Comparison of ENCODE assay signal across 19 mouse cellular contexts in genomic region chr16:90280989-90281388, GRCm38 (mm10). TPM values are rescaled to one million over a fixed set of nuclear protein-coding genes. Genes with fewer than 3 reads are reported as not detected.
DNase-seq lines count a peak whose midpoint lies in the region; ATAC-seq and TF ChIP-seq lines count a peak whose summit lies in the region.
"Had no signal": no experiment of that assay in that cellular context is flagged by ENCODE, and none has a peak within 500 bp of the region (broad histone marks: within the 10 kb centered on the region; RNA-seq: fewer than 3 reads in every experiment).

No protein-coding gene starts in this region.

- H3K9me3 ChIP-seq in liver, embryonic 11.5 days (ENCODE audit: control insufficient read depth, low read length): no peaks in the 10 kb centered on the region
- no peaks in the 10 kb centered on the region for H3K9me3 ChIP-seq in lung, postnatal 0 days (ENCODE audit: low read length)
- H3K9me3 ChIP-seq: embryonic facial prominence, embryonic 15.5 days; hindbrain, embryonic 10.5 days; neural tube, embryonic 15.5 days had no signal

- no peaks in the 10 kb centered on the region for H3K36me3 ChIP-seq in liver, adult 2 months (ENCODE audit: control insufficient read depth, insufficient read depth, low read length)
- H3K36me3 ChIP-seq in liver, embryonic 11.5 days (ENCODE audit: control insufficient read depth, insufficient read depth, low read length): 0 out of 2 replicates have a peak, but pooled peaks cover 4% of the 10 kb centered on the region
- no peaks in the 10 kb centered on the region for H3K36me3 ChIP-seq in lung, postnatal 0 days (ENCODE audit: insufficient read depth, low read length)
- H3K36me3 ChIP-seq: embryonic facial prominence, embryonic 15.5 days; neural tube, embryonic 15.5 days had no signal

- H3K4me3 ChIP-seq in liver, adult 2 months (ENCODE audit: insufficient read depth, low read depth, low read length): no peak overlapping the region
- H3K4me3 ChIP-seq in liver, embryonic 11.5 days (ENCODE audit: low read depth, low read length): no peak overlapping the region
- no peak overlapping the region for H3K4me3 ChIP-seq in lung, postnatal 0 days (ENCODE audit: low read depth, low read length)
- H3K4me3 ChIP-seq: embryonic facial prominence, embryonic 15.5 days; myocyte; neural tube, embryonic 15.5 days had no signal

- H3K9ac ChIP-seq in liver, adult 2 months (ENCODE audit: low read depth, low read length): no peak overlapping the region
- no peak overlapping the region for H3K9ac ChIP-seq in liver, embryonic 11.5 days (ENCODE audit: low read depth, low read length)
- H3K9ac ChIP-seq in lung, postnatal 0 days (replicated peaks; ENCODE audit: low read depth): no peak overlapping the region
- H3K9ac ChIP-seq: embryonic facial prominence, embryonic 15.5 days; neural tube, embryonic 15.5 days had no signal

- H3K79me2 ChIP-seq in liver, adult 2 months (ENCODE audit: control insufficient read depth, insufficient read depth, low read length): peaks cover 40% of the 10 kb centered on the region

- H3K27me3 ChIP-seq in liver, adult 2 months (ENCODE audit: control insufficient read depth, insufficient read depth, low read length): no peaks in the 10 kb centered on the region
- no peaks in the 10 kb centered on the region for H3K27me3 ChIP-seq in liver, embryonic 11.5 days (replicated peaks; ENCODE audit: control insufficient read depth, insufficient read depth, low read length)
- no peaks in the 10 kb centered on the region for H3K27me3 ChIP-seq in lung, postnatal 0 days (replicated peaks; ENCODE audit: insufficient read depth, low read length)
- H3K27me3 ChIP-seq: CH12.LX; embryonic facial prominence, embryonic 15.5 days; neural tube, embryonic 15.5 days had no signal

- peak; percentile 16 for DNase-seq in adrenal gland, postnatal 10 days
- no peak for DNase-seq in adrenal gland, postnatal 4 days (ENCODE audit: low spot score in 2 of 2)
- peak; percentile 98 for DNase-seq in liver, adult 2 months (ENCODE audit: extremely low read depth, low read depth, low spot score)
- DNase-seq in liver: no peak
- DNase-seq in liver, embryonic 11.5 days (ENCODE audit: low spot score): no peak
- DNase-seq in lung, postnatal 0 days (ENCODE audit: low spot score): peak; percentile 80
- no peak for DNase-seq in B cell, adult 2 months
- DNase-seq in layer of hippocampus, postnatal 14 days (ENCODE audit: low spot score in 2 of 2): no peak
- DNase-seq: adrenal gland, postnatal 36 days; cerebellum, postnatal 14 days; embryo, embryonic 11 days; midbrain, embryonic 14.5 days; thymus, postnatal 36 days had no signal

- peak overlapping the region; percentile 21; the same call in 1 of the 2 replicates for H3K4me2 ChIP-seq in liver, embryonic 11.5 days
- no peak overlapping the region for H3K4me2 ChIP-seq in lung, postnatal 0 days (replicated peaks; ENCODE audit: low read depth, low read length)
- H3K4me2 ChIP-seq: embryonic facial prominence, embryonic 15.5 days had no signal

- no peak for ATAC-seq in liver, embryonic 11.5 days (replicated peaks; ENCODE audit: low FRiP score)
- ATAC-seq in lung, postnatal 0 days: no peak

- no peak for TF ChIP-seq EP300 in lung, postnatal 0 days (IDR thresholded peaks at IDR 0.05)

- no peak for TF ChIP-seq POLR2A in liver, adult 2 months (IDR thresholded peaks at IDR 0.05; ENCODE audit: extremely low read depth, insufficient read depth, low read length)

- peak overlapping the region; percentile 59 for H3K27ac ChIP-seq in liver, adult 2 months (replicated peaks; ENCODE audit: insufficient read depth, low read depth, low read length)
- H3K27ac ChIP-seq in liver, embryonic 11.5 days (ENCODE audit: low read depth, low read length): no peak overlapping the region
- H3K27ac ChIP-seq in lung, postnatal 0 days (ENCODE audit: low read length): 0 out of 2 replicates have a peak overlapping the region, but pooled peaks have one; percentile 20
- H3K27ac ChIP-seq: embryonic facial prominence, embryonic 15.5 days; hindbrain, embryonic 10.5 days; neural tube, embryonic 15.5 days; stomach, postnatal 0 days had no signal

- peaks cover 34% of the 10 kb centered on the region for H3K4me1 ChIP-seq in liver, adult 2 months (ENCODE audit: control insufficient read depth, insufficient read depth, low read length)
- H3K4me1 ChIP-seq in liver, embryonic 11.5 days (replicated peaks; ENCODE audit: control insufficient read depth, insufficient read depth, low read length): peaks cover 43% of the 10 kb centered on the region
- H3K4me1 ChIP-seq in lung, postnatal 0 days (ENCODE audit: insufficient read depth, low read depth, low read length): peaks cover 24% of the 10 kb centered on the region; the same call in 1 of the 2 replicates

- TF ChIP-seq CTCF in liver, adult 2 months (IDR thresholded peaks at IDR 0.05; ENCODE audit: low read depth, low read length): no peak
- TF ChIP-seq CTCF in lung, postnatal 0 days (IDR thresholded peaks at IDR 0.05): no peak

- WGBS in liver, adult 2 months: 13% methylated on average over 5 of the region's 5 CpGs
- WGBS in liver, embryonic 11.5 days: 82% methylated on average over 5 of the region's 5 CpGs
- 31% methylated on average over 5 of the region's 5 CpGs for WGBS in lung, postnatal 0 days

RNA-seq across cellular contexts. Expression of gene Scaf4, which starts 3.3 kb away (rescaled TPM):
- total RNA-seq in adrenal gland, postnatal 10 days (2021): 10 to 100 TPM; 37.4 to 50.4 TPM
- 10 to 100 TPM; 57.1 to 68.3 TPM for total RNA-seq in adrenal gland, postnatal 4 days (2021)
- 8.2 and 10.7 TPM in 2 replicates for total RNA-seq in liver, adult 2 months (2014; rRNA removed)
- polyA plus RNA-seq in liver, adult 2 months (2012; rRNA removed): 14.7 and 20.9 TPM in 2 replicates
- 34.7 and 38.4 TPM in 2 replicates for polyA plus RNA-seq in liver, embryonic 11.5 days (2014; fragmentation: Nextera tagmentation; extraction: Ambion mirVana)
- 12.1 and 12.9 TPM in 2 replicates for polyA plus RNA-seq in lung, postnatal 0 days (2015; fragmentation: Nextera tagmentation; extraction: Ambion mirVana)
- total RNA-seq in layer of hippocampus, postnatal 14 days (2021): 10 to 100 TPM; 46.3 to 51.9 TPM

Comparison
In these comparisons a context has a peak if more than half of its experiments do, and no peak if none do; other contexts are left out.
1. DNase-seq: peak in adrenal gland, postnatal 10 days (single experiment), liver, adult 2 months (single experiment) and lung, postnatal 0 days (single experiment); none in adrenal gland, postnatal 4 days (0 of 2), liver (single experiment), liver, embryonic 11.5 days (single experiment), B cell, adult 2 months (0 of 2) and layer of hippocampus, postnatal 14 days (0 of 2).